Mouse (Mus musculus) midbrain, embryonic 12.5 days (tissue): ENCODE data around the gene Clmp. TPM values are rescaled to one million over a fixed set of nuclear protein-coding genes. Genes with fewer than 3 reads are reported as not detected.

Experiments used
- ATAC-seq: fragments of 200-750 bp; cut with Nextera tagmentation; 2 replicates; pipeline ENCODE4 v1.8.0; 2017; ENCODE audit warnings: low read depth, moderate TSS enrichment, moderate library complexity; ENCODE audit not compliant: low FRiP score
- H3K27ac ChIP-seq: fragments of 300-500 bp; sonication (generic); replicated peaks from 2 replicates; pipeline ENCODE4 v1.5.1; 2016; ENCODE audit warnings: mild to moderate bottlenecking
- H3K27me3 ChIP-seq: fragments of 300-500 bp; sonication (generic); 2 replicates; pipeline ENCODE4 v1.6.1; 2016; ENCODE audit warnings: mild to moderate bottlenecking
- H3K36me3 ChIP-seq: fragments of 300-500 bp; sonication (generic); 2 replicates; pipeline ENCODE4 v1.6.1; 2016
- H3K4me1 ChIP-seq: fragments of 300-500 bp; sonication (generic); 2 replicates; pipeline ENCODE4 v1.6.1; 2016
- H3K4me2 ChIP-seq: fragments of 300-500 bp; sonication (generic); replicated peaks from 2 replicates; pipeline ENCODE4 v1.6.1; 2016; ENCODE audit warnings: mild to moderate bottlenecking, moderate library complexity
- H3K4me3 ChIP-seq: fragments of 300-500 bp; sonication (generic); 2 replicates; pipeline ENCODE4 v1.5.1; 2016; ENCODE audit warnings: mild to moderate bottlenecking
- H3K9ac ChIP-seq: fragments of 300-500 bp; sonication (generic); replicated peaks from 2 replicates; pipeline ENCODE4 v1.6.1; 2016; ENCODE audit warnings: mild to moderate bottlenecking, moderate library complexity
- H3K9me3 ChIP-seq: fragments of 300-500 bp; sonication (generic); 2 replicates; pipeline ENCODE4 v1.6.1; 2016; ENCODE audit warnings: mild to moderate bottlenecking
- WGBS: fragments of 180-500 bp; shearing (Covaris S2); methylation state at CpG from one replicate; pipeline ENCODE4 v1.1.7; 2016; 5-methylcytosine and 5-hydroxymethylcytosine counted together
- polyA plus RNA-seq: library from polyadenylated mRNA; unstranded; fragments of >200 nt; fragmentation: Nextera tagmentation; extraction: Ambion mirVana; gene quantifications from 2 replicates; pipeline ENCODE4 v1.2.1, GENCODE M21; 2016

The Clmp gene
- polyA plus RNA-seq, 1 experiment from 2014 or later, result 47.4 TPM

GRCm38 (mm10) chr9:40694284-40694683, 8.5 kb downstream of the Clmp start:
- ATAC-seq, result peak; percentile 38; the same call in 1 of the 2 replicates
- peaks cover 26% of the 10 kb centered on the region for H3K4me1 ChIP-seq
- H3K9me3 ChIP-seq, result no peaks in the 10 kb centered on the region
- H3K27me3 ChIP-seq, result no peaks in the 10 kb centered on the region
- no peak overlapping the region for H3K9ac ChIP-seq
- WGBS, result 73% methylated on average over 12 of the region's 12 CpGs
- H3K27ac ChIP-seq, result peak overlapping the region; percentile 60; the same call in 1 of the 2 replicates
- no peak overlapping the region for H3K4me3 ChIP-seq
- no peaks in the 10 kb centered on the region; the same call in 1 of the 2 replicates for H3K36me3 ChIP-seq
- 0 out of 2 replicates have a peak overlapping the region, but pooled peaks have one; percentile 13 for H3K4me2 ChIP-seq

DNA sequence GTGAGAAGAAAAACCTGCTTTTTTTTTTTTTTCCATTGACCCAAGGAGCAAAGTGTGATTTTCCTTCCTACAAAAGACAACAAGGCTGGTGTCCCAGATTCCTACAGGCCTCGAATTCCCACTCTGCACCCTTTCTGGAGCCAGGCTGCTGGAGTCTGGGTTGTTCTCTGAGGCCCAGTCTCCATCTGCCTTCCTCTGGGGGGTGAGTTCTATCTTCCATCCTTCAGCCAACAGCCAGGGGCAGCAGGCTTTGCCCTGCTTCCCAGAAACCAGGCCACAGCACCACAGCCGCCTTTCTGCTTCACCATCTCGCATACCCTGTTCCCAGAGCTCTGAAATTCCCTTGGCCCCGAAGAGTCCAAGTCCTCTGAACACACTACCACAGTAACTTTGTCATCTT, 10.3 kb downstream of the Clmp start:
- no peak for ATAC-seq
- H3K4me1 ChIP-seq, result peaks cover 26% of the 10 kb centered on the region
- H3K9me3 ChIP-seq, result no peaks in the 10 kb centered on the region
- no peak overlapping the region for H3K4me2 ChIP-seq
- H3K36me3 ChIP-seq, result no peaks in the 10 kb centered on the region; the same call in 1 of the 2 replicates
- H3K27me3 ChIP-seq, result no peaks in the 10 kb centered on the region
- no peak overlapping the region for H3K27ac ChIP-seq
- no peak overlapping the region for H3K4me3 ChIP-seq
- WGBS, result 92% methylated on average over 4 of the region's 4 CpGs
- no peak overlapping the region for H3K9ac ChIP-seq

DNA sequence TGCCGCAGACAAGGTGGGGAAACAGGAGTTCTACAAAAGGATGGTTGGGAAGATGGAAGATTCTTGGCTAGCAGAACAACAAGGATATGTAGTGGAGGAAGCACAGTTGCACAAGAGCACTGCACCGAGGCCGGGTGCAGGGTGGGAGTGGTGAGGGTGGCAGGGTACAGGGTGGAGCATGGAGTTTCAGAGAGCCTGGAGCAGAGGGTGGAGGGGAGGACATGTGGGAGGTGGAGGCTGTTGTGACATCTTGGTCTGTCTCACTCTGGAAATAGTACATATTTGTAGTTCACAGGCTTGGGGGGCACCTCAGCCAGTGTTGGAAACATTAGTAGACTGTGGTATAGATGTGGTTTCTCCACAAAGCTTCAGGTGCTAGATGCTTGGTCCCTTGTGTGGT, 13.4 kb downstream of the Clmp start:
- no peak overlapping the region for H3K27ac ChIP-seq
- no peaks in the 10 kb centered on the region for H3K27me3 ChIP-seq
- H3K4me3 ChIP-seq, result no peak overlapping the region
- WGBS, result 89% methylated on average over 3 of the region's 3 CpGs
- ATAC-seq, result no peak
- H3K36me3 ChIP-seq, result no peaks in the 10 kb centered on the region; the same call in 1 of the 2 replicates
- H3K9ac ChIP-seq, result no peak overlapping the region
- H3K4me2 ChIP-seq, result no peak overlapping the region
- H3K4me1 ChIP-seq, result peaks cover 13% of the 10 kb centered on the region
- no peaks in the 10 kb centered on the region for H3K9me3 ChIP-seq

DNA sequence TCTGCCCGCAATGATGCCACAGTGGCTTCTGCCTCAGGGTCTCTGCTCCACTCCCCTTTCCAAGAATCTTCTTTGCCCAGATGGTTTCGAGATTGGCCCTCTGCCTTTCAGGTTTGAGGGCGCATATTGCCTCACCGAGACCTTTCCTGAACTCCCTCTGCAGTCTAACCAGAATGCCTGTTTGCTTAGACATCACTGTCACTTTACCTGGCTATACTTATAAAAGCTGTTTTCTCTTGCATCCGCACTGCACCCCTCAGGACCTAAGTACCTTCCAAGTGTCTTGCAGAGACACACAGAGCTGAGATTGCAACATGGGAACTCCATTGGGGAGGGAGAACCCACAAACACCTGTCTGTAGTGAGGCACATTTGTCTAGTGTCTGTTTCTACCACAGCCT, 14.5 kb downstream of the Clmp start:
- Histone ChIP-seq H3K27me3 (no peaks in the 10 kb centered on the region), H3K4me3 (no peak overlapping the region), H3K4me1 (peaks cover 6% of the 10 kb centered on the region), H3K27ac (no peak overlapping the region), H3K4me2 (no peak overlapping the region), H3K9ac (no peak overlapping the region), H3K36me3 (no peaks in the 10 kb centered on the region; the same call in 1 of the 2 replicates), H3K9me3 (no peaks in the 10 kb centered on the region)
- ATAC-seq, result no peak
- 95% methylated on average over 5 of the region's 5 CpGs for whole genome bisulfite sequencing

- H3K4me2 ChIP-seq, result no peak overlapping the region
- no peaks in the 10 kb centered on the region for H3K9me3 ChIP-seq
- peaks cover 21% of the 10 kb centered on the region for H3K4me1 ChIP-seq
- H3K27me3 ChIP-seq, result no peaks in the 10 kb centered on the region
- no peak overlapping the region for H3K9ac ChIP-seq
- no peaks in the 10 kb centered on the region for H3K36me3 ChIP-seq
- 54% methylated on average over 10 of the region's 10 CpGs for WGBS
- no peak overlapping the region for H3K4me3 ChIP-seq
- peak overlapping the region; percentile 35; the same call in 1 of the 2 replicates for H3K27ac ChIP-seq
- ATAC-seq, result no peak
Measured at GRCm38 (mm10) chr9:40704364-40705276, 18.9 kb downstream of the Clmp start.

GRCm38 (mm10) chr9:40708448-40709140, 22.8 kb downstream of the Clmp start:
- Histone ChIP-seq H3K4me3 (no peak overlapping the region), H3K4me2 (no peak overlapping the region), H3K4me1 (peaks cover 21% of the 10 kb centered on the region), H3K27ac (peak overlapping the region; percentile 58), H3K27me3 (no peaks in the 10 kb centered on the region), H3K36me3 (no peaks in the 10 kb centered on the region), H3K9ac (no peak overlapping the region), H3K9me3 (no peaks in the 10 kb centered on the region)
- ATAC-seq, result peak; percentile 64
- 24% methylated on average over 12 of the region's 12 CpGs for WGBS

- no peaks in the 10 kb centered on the region for H3K27me3 ChIP-seq
- no peaks in the 10 kb centered on the region for H3K36me3 ChIP-seq
- H3K9ac ChIP-seq, result no peak overlapping the region
- peak overlapping the region; percentile 58 for H3K27ac ChIP-seq
- peaks cover 21% of the 10 kb centered on the region for H3K4me1 ChIP-seq
- H3K4me3 ChIP-seq, result no peak overlapping the region
- no peaks in the 10 kb centered on the region for H3K9me3 ChIP-seq
- H3K4me2 ChIP-seq, result no peak overlapping the region
- no peak; the same call in 1 of the 2 replicates for ATAC-seq
- WGBS, result 67% methylated on average over 7 of the region's 7 CpGs
Measured at GRCm38 (mm10) chr9:40709141-40709537, 23.4 kb downstream of the Clmp start.

- Histone ChIP-seq H3K4me1 (peaks cover 19% of the 10 kb centered on the region), H3K36me3 (no peaks in the 10 kb centered on the region), H3K4me3 (no peak overlapping the region), H3K9ac (no peak overlapping the region), H3K27me3 (no peaks in the 10 kb centered on the region), H3K27ac (peak overlapping the region; percentile 58), H3K9me3 (no peaks in the 10 kb centered on the region), H3K4me2 (no peak overlapping the region)
- WGBS, result 61% methylated on average over 3 of the region's 3 CpGs
- ATAC-seq, result no peak
Measured at GRCm38 (mm10) chr9:40709587-40709986, 23.8 kb downstream of the Clmp start.

GRCm38 (mm10) chr9:40709991-40710390, 24.2 kb downstream of the Clmp start:
- H3K9me3 ChIP-seq, result no peaks in the 10 kb centered on the region
- H3K4me3 ChIP-seq, result no peak overlapping the region
- peaks cover 18% of the 10 kb centered on the region for H3K4me1 ChIP-seq
- 68% methylated on average over 3 of the region's 3 CpGs for WGBS
- no peak for ATAC-seq
- H3K27ac ChIP-seq, result 0 out of 2 replicates have a peak overlapping the region, but pooled peaks have one; percentile 58
- H3K36me3 ChIP-seq, result no peaks in the 10 kb centered on the region
- H3K27me3 ChIP-seq, result no peaks in the 10 kb centered on the region
- H3K9ac ChIP-seq, result no peak overlapping the region
- no peak overlapping the region for H3K4me2 ChIP-seq

DNA sequence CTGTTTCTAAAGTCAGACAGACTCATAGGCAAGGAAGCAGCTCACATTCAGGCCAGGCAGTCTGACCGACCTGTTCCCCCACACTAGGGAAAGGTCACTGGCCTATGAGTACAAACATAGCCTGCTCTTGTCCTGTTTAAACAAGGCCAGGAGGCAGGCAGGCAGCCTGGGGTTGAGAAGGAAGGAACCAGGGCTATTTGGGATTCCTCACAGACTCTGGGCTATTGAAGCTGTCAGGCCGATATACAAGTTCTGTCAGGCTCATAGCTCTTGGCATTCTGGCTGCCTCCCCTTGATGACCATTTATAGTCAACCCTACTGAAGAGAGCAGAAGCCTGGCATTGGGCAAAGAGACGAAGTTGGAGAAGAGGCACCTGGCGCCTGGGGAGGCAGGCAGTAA, 25.9 kb downstream of the Clmp start:
- H3K9me3 ChIP-seq, result no peaks in the 10 kb centered on the region
- peaks cover 18% of the 10 kb centered on the region for H3K4me1 ChIP-seq
- H3K27me3 ChIP-seq, result no peaks in the 10 kb centered on the region
- 70% methylated on average over 4 of the region's 4 CpGs for WGBS
- no peaks in the 10 kb centered on the region for H3K36me3 ChIP-seq
- H3K4me2 ChIP-seq, result no peak overlapping the region
- no peak overlapping the region for H3K4me3 ChIP-seq
- H3K27ac ChIP-seq, result no peak overlapping the region
- ATAC-seq, result no peak
- H3K9ac ChIP-seq, result no peak overlapping the region

DNA sequence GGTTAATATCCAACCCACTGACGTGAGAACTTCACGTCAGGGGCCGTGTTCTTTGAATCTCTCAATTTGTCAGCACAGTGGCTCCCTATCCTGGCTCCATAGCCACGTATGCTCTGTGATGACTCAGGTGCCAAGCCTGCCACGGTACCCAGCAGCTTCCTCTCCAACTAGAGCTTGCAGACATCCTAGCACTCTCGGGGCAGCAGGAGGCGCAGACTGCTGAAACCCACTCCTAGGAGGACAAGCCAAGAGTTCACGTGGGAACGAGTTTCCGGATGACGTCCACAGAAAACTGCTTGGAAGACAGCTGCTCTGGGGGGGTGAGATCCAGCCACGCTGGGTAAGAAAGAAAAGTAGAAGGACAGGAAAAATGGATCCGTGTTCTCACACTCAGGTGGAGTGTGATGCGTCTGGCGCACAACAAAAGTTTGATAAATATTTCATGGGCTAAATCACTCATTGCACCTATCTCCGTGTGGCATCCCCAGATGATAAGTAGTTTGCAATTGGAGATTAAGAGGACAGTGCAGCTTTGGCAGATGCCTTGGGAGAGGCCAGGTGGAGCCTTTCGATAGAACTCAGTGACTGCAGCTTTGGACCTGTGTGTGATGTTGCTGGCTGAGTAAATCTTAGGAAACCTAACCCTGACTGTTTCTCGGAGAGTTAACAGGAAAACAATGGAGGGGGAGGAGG, 31.6 kb downstream of the Clmp start:
- Histone ChIP-seq H3K4me2 (no peak overlapping the region), H3K27ac (no peak overlapping the region)
- WGBS, result 77% methylated on average over 18 of the region's 18 CpGs

GRCm38 (mm10) chr9:40717875-40718185, 32.1 kb downstream of the Clmp start:
- Histone ChIP-seq H3K4me3 (no peak overlapping the region), H3K4me1 (peaks cover 4% of the 10 kb centered on the region), H3K4me2 (no peak overlapping the region), H3K36me3 (no peaks in the 10 kb centered on the region), H3K9ac (no peak overlapping the region), H3K27me3 (no peaks in the 10 kb centered on the region), H3K9me3 (no peaks in the 10 kb centered on the region), H3K27ac (no peak overlapping the region)
- no peak for ATAC-seq
- 46% methylated on average over 7 of the region's 7 CpGs for WGBS

More for the DNA sequence above, 31.6 kb downstream of the Clmp start:
- no peak for ATAC-seq
- Histone ChIP-seq H3K27me3 (no peaks in the 10 kb centered on the region), H3K9ac (no peak overlapping the region), H3K36me3 (no peaks in the 10 kb centered on the region), H3K9me3 (no peaks in the 10 kb centered on the region), H3K4me3 (no peak overlapping the region), H3K4me1 (peaks cover 4% of the 10 kb centered on the region)
